Mouse (Mus musculus): ENCODE data around the gene Gm10382. TPM values are rescaled to one million over a fixed set of nuclear protein-coding genes. Genes with fewer than 3 reads are reported as not detected.

The Gm10382 gene
- 0.52 and 0.86 TPM in 2 replicates for polyA plus RNA-seq (2016; fragmentation: Nextera tagmentation; extraction: Ambion mirVana)

DNA sequence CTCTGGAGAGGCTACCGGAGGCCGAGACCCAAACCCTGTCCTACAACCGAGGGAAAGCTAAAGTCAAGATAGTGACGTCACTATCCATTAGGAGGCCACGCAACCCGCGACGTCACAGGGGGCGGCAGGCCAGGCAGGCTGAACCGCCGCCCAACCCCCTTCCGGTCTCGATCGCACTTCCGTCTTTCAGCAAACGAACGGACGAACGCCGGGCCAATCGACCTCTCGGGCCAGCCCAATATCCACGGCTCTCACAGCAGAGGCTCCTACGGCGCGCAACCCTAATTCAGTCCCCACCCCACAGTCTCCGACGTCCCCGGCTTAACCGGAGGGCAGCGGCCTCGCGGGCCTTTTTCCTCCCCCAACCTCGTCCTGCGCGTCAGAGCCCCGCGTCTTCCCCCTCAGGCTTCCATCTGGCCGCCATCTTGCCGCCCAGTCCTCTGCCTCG is at the start of gene Gm10382:
TSS of gene Gm10382 (plus strand) at position 192 of the 448 bp plus-strand sequence.
- peak; percentile 81 for DNase-seq (ENCODE audit: low spot score)
- H3K4me1 ChIP-seq (replicated peaks), result peaks cover 37% of the 10 kb centered on the region
- H3K4me3 ChIP-seq, result peak within 1 kb of the TSS; percentile 98
- peaks cover 31% of the 10 kb centered on the region for H3K36me3 ChIP-seq
- no peaks in the 10 kb centered on the region for H3K27me3 ChIP-seq (ENCODE audit: insufficient read depth, poor library complexity, severe bottlenecking)
- H3K9me3 ChIP-seq, result no peaks in the 10 kb centered on the region
- peak within 1 kb of the TSS; percentile 98 for H3K27ac ChIP-seq
- WGBS, result under 1% methylated on average over 41 of the region's 41 CpGs

DNA sequence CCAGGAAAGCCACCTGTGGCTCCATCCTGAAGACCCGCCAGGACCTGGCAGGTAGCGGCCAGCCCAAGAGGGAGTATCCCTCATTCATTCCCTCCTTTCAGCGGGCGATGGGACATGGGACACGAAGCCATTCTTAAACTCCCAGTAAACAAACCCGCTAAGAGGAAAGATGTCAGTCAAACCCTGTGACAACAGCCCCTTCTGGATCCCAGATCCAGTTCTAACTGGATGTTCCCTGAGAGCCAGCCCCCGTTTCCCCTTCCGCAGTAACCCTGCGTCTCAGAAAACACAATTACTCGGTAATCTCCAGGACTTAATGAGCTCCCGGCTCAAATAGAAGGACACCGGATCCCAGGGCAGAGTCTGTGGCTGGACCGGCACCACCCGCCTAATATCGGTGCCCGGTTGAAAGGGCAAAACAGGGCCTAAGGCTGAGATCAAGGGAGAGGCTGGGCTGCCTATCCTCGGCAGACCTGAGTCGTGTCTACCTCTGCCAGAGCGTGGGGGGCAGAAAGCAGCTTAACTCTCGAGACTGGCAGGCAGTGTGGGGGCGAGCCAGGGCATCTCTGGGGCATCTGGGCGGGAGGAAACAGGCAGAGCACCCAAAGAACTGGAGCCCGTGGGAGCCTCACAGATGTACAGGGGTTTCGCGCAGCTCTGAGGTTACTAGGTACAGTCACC is 49.1 kb upstream of the Gm10382 start:
- peak overlapping the region; percentile 87 for H3K27ac ChIP-seq
- WGBS, result 1% methylated on average over 25 of the region's 25 CpGs

DNA sequence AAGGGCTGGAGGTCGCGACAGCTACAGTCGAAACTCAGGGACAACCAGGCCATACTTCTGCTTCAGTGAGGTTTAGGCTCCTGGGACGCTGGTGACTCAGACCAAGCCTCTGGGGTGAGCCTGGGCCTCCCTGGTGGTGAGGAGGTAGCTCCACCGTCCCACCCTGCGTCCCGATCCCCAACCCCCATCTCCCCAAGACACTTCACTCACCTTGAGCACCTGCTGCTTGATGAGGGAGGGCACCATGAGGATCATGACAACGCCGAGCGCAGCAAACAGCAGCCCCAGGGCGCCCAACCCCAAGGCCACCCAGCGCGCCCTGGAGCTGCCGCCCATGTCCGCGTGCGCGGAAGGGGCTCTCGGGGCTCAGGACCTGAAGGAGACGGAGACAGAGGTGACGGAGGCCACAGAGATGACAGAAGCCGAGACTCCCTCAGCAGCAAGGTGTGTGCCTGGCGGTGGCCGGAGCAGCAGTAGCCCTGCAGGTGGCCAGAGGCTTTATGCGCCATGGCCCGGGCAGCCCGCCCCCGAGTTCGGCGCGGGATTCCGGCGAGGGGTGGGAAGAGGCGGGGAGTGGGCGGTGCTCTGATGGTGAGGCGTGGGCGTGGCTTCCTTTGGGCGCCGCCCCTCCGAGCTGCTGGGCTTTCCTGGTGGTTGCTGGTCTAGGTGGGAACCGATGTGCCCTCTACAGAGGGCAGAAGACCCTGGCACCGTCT is 48.4 kb upstream of the Gm10382 start, which contains the start of gene Scarb1:
TSS of gene Scarb1 (minus strand) at position 548 of the 716 bp plus-strand sequence.
- H3K27ac ChIP-seq, result peak within 1 kb of the TSS; percentile 87
- no peaks in the 10 kb centered on the region for H3K9me3 ChIP-seq
- DNase-seq (ENCODE audit: low spot score), result peak; percentile 89
- peaks cover 19% of the 10 kb centered on the region for H3K27me3 ChIP-seq (ENCODE audit: insufficient read depth, poor library complexity, severe bottlenecking)
- H3K4me3 ChIP-seq, result peak within 1 kb of the TSS; percentile 86
- H3K4me1 ChIP-seq (replicated peaks), result peaks cover 36% of the 10 kb centered on the region
- no peaks in the 10 kb centered on the region for H3K36me3 ChIP-seq
- under 1% methylated on average over 42 of the region's 42 CpGs for WGBS

More for the DNA sequence above, 49.1 kb upstream of the Gm10382 start:
- peak; percentile 48 for DNase-seq (ENCODE audit: low spot score)
- H3K4me3 ChIP-seq, result peak overlapping the region; percentile 86
- H3K27me3 ChIP-seq (ENCODE audit: insufficient read depth, poor library complexity, severe bottlenecking), result peaks cover 19% of the 10 kb centered on the region
- peaks cover 36% of the 10 kb centered on the region for H3K4me1 ChIP-seq (replicated peaks)
- no peaks in the 10 kb centered on the region for H3K9me3 ChIP-seq
- H3K36me3 ChIP-seq, result no peaks in the 10 kb centered on the region

DNA sequence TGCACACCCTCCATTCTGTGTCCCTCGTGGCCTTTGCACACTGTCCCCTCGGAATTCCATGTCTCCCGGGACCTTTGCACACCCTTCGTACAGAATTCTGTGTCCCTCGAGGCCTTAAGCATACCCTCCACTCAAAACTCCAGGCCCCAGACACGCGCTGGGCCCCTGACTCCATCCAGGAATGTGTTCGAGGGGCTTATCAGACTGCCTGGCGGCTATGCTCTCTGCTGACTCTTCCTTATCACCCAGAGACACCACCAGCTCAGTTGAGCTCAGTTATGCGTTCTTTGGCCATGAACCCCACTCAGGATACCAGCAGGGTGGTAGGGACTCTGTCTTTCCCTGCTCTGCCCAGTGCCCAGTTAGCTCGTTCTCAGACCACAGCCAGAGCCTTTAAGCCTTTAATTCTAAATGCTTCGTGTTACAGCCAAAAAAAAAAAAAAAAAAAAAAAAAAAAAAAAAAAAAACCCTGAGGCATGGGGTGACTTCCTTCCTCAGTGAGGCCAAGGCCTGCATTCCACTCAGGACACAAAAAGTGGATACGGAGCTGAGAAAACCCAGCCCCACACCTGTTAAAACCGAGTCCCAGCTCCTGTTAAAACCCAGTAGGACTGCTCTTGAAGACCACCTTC is 47.5 kb upstream of the Gm10382 start:
- H3K36me3 ChIP-seq, result no peaks in the 10 kb centered on the region
- peaks cover 19% of the 10 kb centered on the region for H3K27me3 ChIP-seq (ENCODE audit: insufficient read depth, poor library complexity, severe bottlenecking)
- H3K9me3 ChIP-seq, result no peaks in the 10 kb centered on the region
- peak overlapping the region; percentile 86 for H3K4me3 ChIP-seq
- 53% methylated on average over 14 of the region's 14 CpGs for WGBS
- peaks cover 36% of the 10 kb centered on the region for H3K4me1 ChIP-seq (replicated peaks)
- H3K27ac ChIP-seq, result peak overlapping the region; percentile 87
- DNase-seq (ENCODE audit: low spot score), result no peak

DNA sequence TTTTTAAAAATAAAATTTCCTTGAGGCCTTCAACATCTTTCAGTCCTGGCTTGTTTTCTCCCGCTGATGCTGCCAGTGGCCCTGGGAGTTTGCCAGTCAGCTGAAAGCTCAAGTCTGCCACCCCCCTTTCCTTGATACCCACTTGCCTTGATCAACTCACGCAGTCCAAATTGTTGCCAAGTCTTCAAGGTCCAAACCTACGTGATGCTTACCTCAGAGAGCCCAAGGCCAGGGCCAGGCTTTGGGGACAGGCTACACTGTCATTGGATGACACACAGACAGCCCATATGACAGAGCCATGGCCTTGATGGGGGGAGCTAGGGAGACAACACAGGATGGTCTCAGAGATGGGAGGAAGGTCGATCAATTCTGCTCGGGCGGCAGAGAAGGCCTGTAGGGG is 44.8 kb upstream of the Gm10382 start:
- Histone ChIP-seq H3K9me3 (no peaks in the 10 kb centered on the region), H3K4me3 (no peak overlapping the region), H3K27me3 (ENCODE audit: insufficient read depth, poor library complexity, severe bottlenecking) (peaks cover 17% of the 10 kb centered on the region), H3K27ac (no peak overlapping the region), H3K36me3 (no peaks in the 10 kb centered on the region), H3K4me1 (replicated peaks) (peaks cover 23% of the 10 kb centered on the region)
- no peak for DNase-seq (ENCODE audit: low spot score)
- 91% methylated on average over 6 of the region's 6 CpGs for WGBS

DNA sequence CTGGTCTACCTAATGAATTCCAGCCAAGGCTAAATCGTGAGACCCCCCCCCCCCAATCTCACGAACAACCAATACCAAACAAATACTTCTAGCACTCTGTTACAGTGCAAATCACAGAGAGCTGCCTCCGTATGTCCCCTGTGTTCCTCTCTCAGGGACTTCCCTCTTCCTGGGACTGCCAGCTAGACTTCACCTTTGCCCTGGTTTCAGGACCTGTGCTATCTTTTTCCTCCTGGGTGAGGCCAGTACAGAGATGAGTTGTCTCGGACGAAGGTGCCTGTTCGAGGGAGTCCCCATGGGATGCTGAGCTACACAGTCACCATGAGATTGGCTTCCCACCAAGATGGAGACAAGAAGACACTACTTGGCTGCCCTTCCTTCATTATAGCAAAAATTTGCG is 41.1 kb upstream of the Gm10382 start:
- Histone ChIP-seq H3K36me3 (no peaks in the 10 kb centered on the region), H3K9me3 (peaks cover 5% of the 10 kb centered on the region), H3K4me1 (replicated peaks) (peaks cover 4% of the 10 kb centered on the region; the same call in 1 of the 2 replicates), H3K27me3 (ENCODE audit: insufficient read depth, poor library complexity, severe bottlenecking) (no peaks in the 10 kb centered on the region), H3K27ac (no peak overlapping the region), H3K4me3 (no peak overlapping the region)
- 75% methylated on average over 7 of the region's 7 CpGs for WGBS
- no peak for DNase-seq (ENCODE audit: low spot score)

DNA sequence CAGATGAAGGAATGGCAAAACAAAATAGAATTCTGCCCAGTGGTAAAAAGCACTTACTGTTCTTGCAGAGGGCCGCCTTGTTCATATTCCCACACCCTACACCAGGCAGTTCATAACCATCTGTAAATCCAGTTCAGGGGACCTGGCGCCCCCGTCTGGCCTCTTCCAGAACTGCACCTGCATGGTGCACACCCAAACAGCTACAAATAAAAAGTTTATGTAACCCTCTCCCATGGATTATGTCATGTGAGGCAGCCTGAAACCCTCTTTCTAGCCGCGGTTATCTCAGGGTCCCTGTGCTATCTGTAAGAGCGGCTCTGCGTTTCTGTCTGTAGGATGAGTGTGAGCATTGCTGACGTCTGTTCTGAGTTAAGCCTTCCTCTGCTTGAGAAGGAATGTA is 40.6 kb upstream of the Gm10382 start:
- peak; percentile 62 for DNase-seq (ENCODE audit: low spot score)
- 41% methylated on average over 8 of the region's 8 CpGs for WGBS

DNA sequence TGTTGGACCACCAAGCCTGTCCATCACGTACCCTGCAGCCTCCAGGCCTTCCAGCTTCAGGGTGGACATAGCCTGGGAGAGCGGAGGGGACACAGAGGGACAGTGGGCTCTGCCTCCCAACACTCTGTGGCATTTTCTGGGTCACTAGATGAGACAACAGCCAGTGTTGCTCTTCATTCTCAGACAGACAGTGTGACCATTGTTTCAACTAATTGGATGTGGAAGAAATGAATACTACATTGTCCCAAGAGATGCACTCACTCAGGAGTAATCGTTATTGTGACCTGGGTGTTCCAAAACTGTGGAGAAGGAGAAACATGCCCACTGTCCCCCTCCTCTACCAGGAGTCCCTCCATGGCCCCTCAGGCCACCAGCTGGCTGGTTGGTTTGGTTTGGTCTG is 39.7 kb upstream of the Gm10382 start:
- Histone ChIP-seq H3K27ac (no peak overlapping the region), H3K36me3 (no peaks in the 10 kb centered on the region), H3K4me3 (no peak overlapping the region), H3K27me3 (ENCODE audit: insufficient read depth, poor library complexity, severe bottlenecking) (no peaks in the 10 kb centered on the region), H3K4me1 (replicated peaks) (peaks cover 4% of the 10 kb centered on the region; the same call in 1 of the 2 replicates), H3K9me3 (peaks cover 9% of the 10 kb centered on the region)
- DNase-seq (ENCODE audit: low spot score), result no peak
- 76% methylated on average over 3 of the region's 3 CpGs for WGBS

More for the DNA sequence above, 40.6 kb upstream of the Gm10382 start:
- peaks cover 4% of the 10 kb centered on the region; the same call in 1 of the 2 replicates for H3K4me1 ChIP-seq (replicated peaks)
- H3K4me3 ChIP-seq, result no peak overlapping the region
- H3K27me3 ChIP-seq (ENCODE audit: insufficient read depth, poor library complexity, severe bottlenecking), result no peaks in the 10 kb centered on the region
- H3K27ac ChIP-seq, result no peak overlapping the region
- H3K9me3 ChIP-seq, result peaks cover 9% of the 10 kb centered on the region
- H3K36me3 ChIP-seq, result no peaks in the 10 kb centered on the region

DNA sequence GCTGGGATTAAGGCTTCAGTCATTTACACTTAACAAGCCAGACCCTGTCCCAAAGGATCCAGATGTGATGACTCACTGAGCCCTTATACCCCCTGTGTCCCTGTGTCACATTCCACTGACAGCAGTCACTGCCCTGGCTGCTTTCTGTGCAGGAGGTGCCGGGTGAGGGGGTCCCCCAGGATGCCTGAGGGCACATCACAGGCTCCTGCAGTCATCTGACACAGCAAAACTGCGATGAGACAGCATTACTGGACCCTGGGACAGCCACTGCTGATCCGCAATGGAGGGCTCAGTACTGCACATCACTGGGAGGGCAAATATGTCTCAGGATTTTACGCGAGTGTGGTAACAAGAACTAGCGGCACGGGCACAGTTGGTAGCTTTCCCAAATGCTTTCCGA is 38.1 kb upstream of the Gm10382 start:
- peaks cover 9% of the 10 kb centered on the region for H3K9me3 ChIP-seq
- H3K27me3 ChIP-seq (ENCODE audit: insufficient read depth, poor library complexity, severe bottlenecking), result no peaks in the 10 kb centered on the region
- H3K4me1 ChIP-seq (replicated peaks), result peaks cover 16% of the 10 kb centered on the region
- no peak overlapping the region for H3K4me3 ChIP-seq
- no peak for DNase-seq (ENCODE audit: low spot score)
- 77% methylated on average over 8 of the region's 8 CpGs for WGBS
- H3K36me3 ChIP-seq, result no peaks in the 10 kb centered on the region
- no peak overlapping the region; the same call in 1 of the 2 replicates for H3K27ac ChIP-seq

DNA sequence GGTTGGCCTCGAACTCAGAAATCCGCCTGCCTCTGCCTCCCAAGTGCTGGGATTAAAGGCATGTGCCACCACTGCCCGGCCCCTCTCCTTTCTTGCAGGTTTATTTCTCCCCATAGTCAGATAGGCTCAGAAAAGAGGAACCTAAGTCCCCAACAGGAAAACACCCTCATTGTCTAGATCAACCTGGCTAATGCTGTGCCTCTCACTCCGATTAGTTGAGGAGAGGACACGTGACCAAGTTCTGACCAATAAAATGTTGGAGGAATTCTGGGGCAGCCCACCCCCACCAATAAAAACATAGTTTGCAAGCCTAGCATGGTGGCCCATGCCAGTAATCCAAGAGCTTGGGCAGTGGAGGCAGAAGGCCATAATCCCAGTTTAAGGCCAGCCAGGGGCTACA is 37.2 kb upstream of the Gm10382 start:
- Histone ChIP-seq H3K27ac (no peak overlapping the region), H3K27me3 (ENCODE audit: insufficient read depth, poor library complexity, severe bottlenecking) (no peaks in the 10 kb centered on the region), H3K4me1 (replicated peaks) (peaks cover 16% of the 10 kb centered on the region), H3K36me3 (no peaks in the 10 kb centered on the region), H3K4me3 (no peak overlapping the region), H3K9me3 (peaks cover 9% of the 10 kb centered on the region)
- 90% methylated on average over 5 of the region's 5 CpGs for WGBS
- no peak for DNase-seq (ENCODE audit: low spot score)

DNA sequence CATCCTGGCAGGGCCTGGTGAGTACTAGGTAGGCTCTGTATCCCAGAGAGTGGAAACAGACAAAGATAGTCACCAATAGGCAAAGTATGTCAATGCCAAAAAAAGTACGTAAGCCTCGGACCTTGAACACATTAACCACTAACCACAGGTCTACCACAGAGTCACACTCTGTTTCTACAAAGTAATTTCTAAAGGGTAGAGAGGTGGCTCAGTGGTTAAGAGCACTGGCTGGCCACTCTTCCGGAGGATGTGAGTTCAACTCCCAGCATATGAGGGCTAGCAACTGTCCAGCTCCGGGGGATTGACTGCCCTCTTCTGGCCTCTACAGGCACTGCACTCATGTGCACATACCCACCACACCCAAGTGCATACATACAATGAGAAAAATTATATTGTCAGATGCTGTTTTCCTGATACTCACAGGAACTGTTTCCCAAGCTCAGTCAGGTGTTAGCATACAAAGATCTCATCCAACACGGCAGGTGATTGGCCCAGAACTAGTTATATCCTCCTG is 36.3 kb upstream of the Gm10382 start:
- H3K4me3 ChIP-seq, result no peak overlapping the region
- no peaks in the 10 kb centered on the region for H3K27me3 ChIP-seq (ENCODE audit: insufficient read depth, poor library complexity, severe bottlenecking)
- H3K9me3 ChIP-seq, result peaks cover 9% of the 10 kb centered on the region
- H3K27ac ChIP-seq, result no peak overlapping the region
- H3K36me3 ChIP-seq, result no peaks in the 10 kb centered on the region
- H3K4me1 ChIP-seq (replicated peaks), result peaks cover 16% of the 10 kb centered on the region
- WGBS, result 96% methylated on average over 5 of the region's 5 CpGs
- DNase-seq (ENCODE audit: low spot score), result no peak

DNA sequence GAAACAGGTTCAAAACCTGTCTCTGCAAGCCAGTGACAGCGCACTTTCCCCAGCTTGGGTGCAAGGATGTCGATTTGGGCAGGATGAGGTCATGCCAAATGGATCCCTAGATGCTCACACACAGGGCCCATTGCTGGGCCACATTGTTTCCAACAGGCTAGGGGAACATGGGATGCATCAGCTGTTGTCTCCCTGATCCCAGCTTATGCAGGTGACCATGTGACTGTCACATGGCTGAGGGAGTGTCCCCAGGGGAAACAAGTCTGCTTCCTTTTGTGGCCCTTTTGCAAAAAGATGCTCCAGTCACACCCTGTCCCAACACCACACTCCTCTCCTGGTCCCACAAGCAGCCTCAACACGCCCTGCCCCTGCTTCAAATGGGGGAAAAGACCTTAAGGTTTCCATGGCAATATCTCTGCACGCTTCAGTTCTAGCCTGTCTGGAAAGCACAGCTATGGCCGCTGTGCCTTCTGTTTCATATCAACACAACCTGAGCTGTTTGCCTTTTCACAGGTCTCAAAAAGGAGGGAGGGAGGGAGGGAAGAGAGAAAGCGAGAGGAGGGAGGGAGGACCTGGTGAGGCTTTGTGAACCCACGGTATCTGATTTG is 34.1 kb upstream of the Gm10382 start:
- Histone ChIP-seq H3K27me3 (ENCODE audit: insufficient read depth, poor library complexity, severe bottlenecking) (no peaks in the 10 kb centered on the region), H3K9me3 (peaks cover 9% of the 10 kb centered on the region)

More for the DNA sequence above, 34.1 kb upstream of the Gm10382 start:
- Histone ChIP-seq H3K4me1 (replicated peaks) (peaks cover 16% of the 10 kb centered on the region), H3K36me3 (no peaks in the 10 kb centered on the region), H3K4me3 (no peak overlapping the region), H3K27ac (no peak overlapping the region)
- DNase-seq (ENCODE audit: low spot score), result no peak
- 62% methylated on average over 7 of the region's 7 CpGs for WGBS

Measured in hindbrain, embryonic 10.5 days (tissue).